Mouse (Mus musculus): ENCODE results near the gene Allc. TPM values are rescaled to one million over a fixed set of nuclear protein-coding genes. Genes with fewer than 3 reads are reported as not detected.
A peak's percentile ranks its signal among the peaks of the same experiment; 100 is the strongest.

The Allc gene
- total RNA-seq, 1 experiment from 2014 or later: not detected

DNA sequence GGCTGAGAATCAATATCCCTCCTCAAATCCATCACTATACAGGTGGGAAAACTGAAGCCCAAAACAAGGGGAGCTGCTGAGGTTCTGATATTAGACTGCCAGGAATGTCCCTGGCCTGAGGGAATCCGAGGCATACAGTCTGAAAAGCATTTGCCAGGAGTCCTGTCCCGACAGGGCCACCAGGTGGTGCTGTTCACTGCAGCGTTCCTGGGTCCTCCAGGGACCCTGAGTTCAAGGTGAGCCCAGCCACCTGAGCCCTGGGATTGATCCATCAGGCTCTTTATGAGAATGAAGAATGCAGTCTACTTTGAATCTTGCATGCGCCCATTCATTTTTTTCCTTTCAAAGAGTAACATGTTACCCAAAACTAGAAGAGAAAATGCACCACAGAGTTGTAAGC lies 3.2 kb downstream of the Allc start:
- DNase-seq: peak; percentile 30

DNA sequence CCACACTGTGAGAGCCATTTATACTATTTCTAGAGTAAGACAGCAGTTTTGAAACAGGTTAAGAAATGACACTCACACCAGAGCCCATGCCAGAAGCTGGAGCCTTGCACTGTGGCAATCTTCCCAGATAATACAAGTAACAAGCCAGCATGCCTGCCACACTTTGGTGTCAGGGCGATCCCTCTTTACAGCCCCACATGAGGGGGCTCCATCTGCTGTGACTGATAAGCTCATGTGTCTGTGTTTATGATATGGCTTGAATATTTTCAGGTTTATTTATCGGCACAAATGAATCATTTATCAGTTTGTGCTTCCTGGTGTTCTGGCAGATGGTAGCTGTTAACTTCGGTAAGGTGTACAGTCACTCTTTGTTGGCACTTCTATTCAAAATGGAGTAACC lies 4.2 kb downstream of the Allc start:
- DNase-seq: no peak

GRCm38 (mm10) chr12:28575366-28576070 lies 6.8 kb downstream of the Allc start:
- no peak for DNase-seq

DNA sequence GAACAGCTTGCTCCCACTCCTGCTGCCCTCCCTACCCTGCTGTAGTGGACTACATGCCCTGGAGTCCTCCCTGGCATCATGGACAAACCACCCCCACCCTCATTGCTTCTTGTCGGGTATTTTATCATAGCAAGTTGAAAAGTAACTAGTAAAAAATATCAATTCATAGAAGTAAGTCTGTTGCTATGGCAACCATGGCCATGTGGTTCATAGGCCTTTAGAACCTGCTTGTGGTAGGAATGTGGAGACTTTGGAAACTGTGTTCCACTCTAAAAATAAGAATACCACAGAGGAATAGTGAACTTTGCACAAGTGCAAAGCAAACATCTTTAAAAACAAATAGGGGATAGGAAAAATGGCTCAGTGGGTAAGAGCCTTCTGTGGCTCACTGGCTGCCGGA lies 10.1 kb downstream of the Allc start:
- no peak for DNase-seq

DNA sequence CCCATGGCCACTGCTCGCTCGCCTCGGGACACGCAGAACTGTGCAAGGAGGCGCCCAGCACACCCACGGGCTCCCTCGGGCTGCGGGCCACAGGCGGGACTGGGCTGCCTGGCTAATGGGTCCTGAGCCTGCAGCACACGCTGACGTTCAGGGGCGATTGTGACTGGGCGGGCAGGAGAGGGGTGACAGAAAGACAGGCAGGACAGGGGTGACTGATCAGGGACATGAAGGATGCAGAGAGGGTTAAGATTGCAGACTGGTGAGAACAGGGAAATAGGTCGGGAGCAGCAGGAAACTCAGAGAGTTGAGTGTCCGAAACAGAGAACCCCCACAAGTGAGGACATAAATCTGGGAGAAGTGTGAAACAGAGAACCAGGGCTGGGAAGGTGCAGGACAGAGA lies 30.0 kb downstream of the Allc start, which contains the start of gene Dcdc2c:
Dcdc2c (minus strand) TSS at position 101 of the 400 bp plus-strand sequence.
- no peak for DNase-seq

GRCm38 (mm10) chr12:28551775-28552174 lies 30.5 kb downstream of the Allc start:
- DNase-seq: no peak

GRCm38 (mm10) chr12:28548887-28549286 lies 33.4 kb downstream of the Allc start:
- DNase-seq: no peak

GRCm38 (mm10) chr12:28514264-28514775 lies 68.0 kb downstream of the Allc start:
- DNase-seq: no peak

GRCm38 (mm10) chr12:28509699-28510280 lies 72.5 kb downstream of the Allc start:
- DNase-seq: no peak

Other genes with a start within 250 kb of the Allc start
- 0.21 TPM in 1 of 2 replicates, not detected in the other for gene Dcdc2c, start 30.1 kb downstream of the Allc start, total RNA-seq (2021)
- gene Colec11, start 40.9 kb upstream of the Allc start, total RNA-seq (2021): 3.7 and 4.0 TPM in 2 replicates
- 380 and 399 TPM in 2 replicates for gene Rps7, start 53.4 kb upstream of the Allc start, total RNA-seq (2021)
- 16.1 and 19.6 TPM in 2 replicates for gene Rnaseh1, start 67.1 kb upstream of the Allc start, total RNA-seq (2021)
- 79.7 and 98.2 TPM in 2 replicates for gene Adi1, start 92.7 kb upstream of the Allc start, total RNA-seq (2021)
- 38.1 and 48.8 TPM in 2 replicates for gene Trappc12, start 167.9 kb upstream of the Allc start, total RNA-seq (2021)
- gene Eipr1, start 169.3 kb upstream of the Allc start, total RNA-seq (2021): 17.2 and 18.1 TPM in 2 replicates